Mouse (Mus musculus) hindbrain, postnatal 0 days (tissue): Measurements from ENCODE around the gene Ptprg. TPM values are rescaled to one million over a fixed set of nuclear protein-coding genes. Genes with fewer than 3 reads are reported as not detected.
A peak's percentile ranks its signal among the peaks of the same experiment; 100 is the strongest.

Experiments
- ATAC-seq: fragments of 200-750 bp; cut with Nextera tagmentation; 2 replicates; pipeline ENCODE4 v1.8.0; 2017; ENCODE audit warnings: mild to moderate bottlenecking, moderate TSS enrichment, moderate library complexity
- DNase-seq: peaks from one replicate; pipeline ENCODE4 v3.0.0-alpha.2; 2015; ENCODE audit warnings: low spot score
- H3K27ac ChIP-seq: fragments of 300-500 bp; sonication (generic); 2 replicates; pipeline ENCODE4 v1.5.1; 2014; ENCODE audit warnings: mild to moderate bottlenecking
- H3K27me3 ChIP-seq: fragments of 300-500 bp; sonication (generic); 2 replicates; pipeline ENCODE4 v1.6.1; 2014; ENCODE audit warnings: low read length, mixed read lengths; ENCODE audit not compliant: insufficient read depth
- H3K36me3 ChIP-seq: fragments of 300-500 bp; sonication (generic); 2 replicates; pipeline ENCODE4 v1.6.1; 2014; ENCODE audit warnings: low read length, mixed read lengths; ENCODE audit not compliant: insufficient read depth
- H3K4me1 ChIP-seq: fragments of 300-500 bp; sonication (generic); 2 replicates; pipeline ENCODE4 v1.6.1; 2014; ENCODE audit warnings: antibody characterized with exemption, low read length, mixed read lengths; ENCODE audit not compliant: insufficient read depth
- H3K4me2 ChIP-seq: fragments of 300-500 bp; sonication (generic); 2 replicates; pipeline ENCODE4 v1.6.1; 2014; ENCODE audit warnings: low read depth, mild to moderate bottlenecking, low read length, moderate library complexity, mixed read lengths
- H3K4me3 ChIP-seq: fragments of 300-500 bp; sonication (generic); 2 replicates; pipeline ENCODE4 v1.5.1; 2014; ENCODE audit warnings: low read length
- H3K9ac ChIP-seq: fragments of 300-500 bp; sonication (generic); replicated peaks from 2 replicates; pipeline ENCODE4 v1.6.1; 2014; ENCODE audit warnings: mild to moderate bottlenecking, low read length, moderate library complexity, mixed read lengths
- H3K9me3 ChIP-seq: fragments of 300-500 bp; sonication (generic); 2 replicates; pipeline ENCODE4 v1.6.1; 2016; ENCODE audit warnings: low read length, mixed read lengths
- CTCF ChIP-seq: IDR thresholded peaks from 2 replicates; pipeline ENCODE4 v1.5.1; 2016; ENCODE audit warnings: antibody characterized with exemption, control low read depth, low read depth
- WGBS: fragments of 180-500 bp; shearing (Covaris S2); extraction: QIAGEN DNeasy Blood & Tissue Kit; methylation state at CpG from one replicate; pipeline ENCODE4 v1.1.7; 2014; 5-methylcytosine and 5-hydroxymethylcytosine counted together
- polyA plus RNA-seq: library from polyadenylated mRNA; unstranded; fragments of >200 nt; fragmentation: Nextera tagmentation; extraction: Ambion mirVana; gene quantifications from 2 replicates; pipeline ENCODE4 v1.2.1, GENCODE M21; 2015
- total RNA-seq: library from RNA; depleted of rRNA; stranded (reverse); fragments of >200 nt; gene quantifications from 2 replicates; pipeline ENCODE4 v1.2.3, GENCODE M21; 2014

Gene Ptprg
- total and polyA plus RNA-seq, 2 experiments from 2014 or later = 33.0 to 101 TPM

DNA sequence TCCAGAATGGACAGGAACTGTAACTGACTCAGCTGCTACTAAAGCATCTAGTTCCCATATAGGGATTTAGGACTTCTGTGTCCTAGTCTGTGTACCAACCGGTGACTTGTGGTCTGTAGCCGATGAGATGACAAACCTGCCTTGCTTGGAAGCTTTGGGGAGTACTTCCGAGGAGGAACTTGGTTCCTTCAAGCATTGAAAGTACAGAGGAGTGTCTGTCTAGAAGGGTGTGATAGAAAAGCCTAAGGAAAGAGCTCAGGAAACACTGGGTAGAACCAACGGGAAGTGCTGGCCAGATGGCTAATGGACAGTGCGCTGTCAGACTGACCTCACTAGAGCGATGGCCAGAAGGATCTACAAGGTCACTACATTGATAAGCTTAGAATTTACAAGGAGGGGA lies 439.2 kb downstream of the Ptprg start:
- Histone ChIP-seq H3K4me1 (no peaks in the 10 kb centered on the region; the same call in 1 of the 2 replicates), H3K9ac (no peak overlapping the region), H3K4me3 (no peak overlapping the region), H3K27me3 (no peaks in the 10 kb centered on the region), H3K9me3 (no peaks in the 10 kb centered on the region), H3K36me3 (no peaks in the 10 kb centered on the region), H3K27ac (no peak overlapping the region), H3K4me2 (no peak overlapping the region)
- WGBS = 93% methylated on average over 6 of the region's 6 CpGs
- no peak for TF ChIP-seq CTCF
- DNase-seq (no peak), ATAC-seq (no peak)

- ATAC-seq = no peak
- Histone ChIP-seq H3K27me3 (no peaks in the 10 kb centered on the region), H3K4me3 (no peak overlapping the region), H3K36me3 (no peaks in the 10 kb centered on the region), H3K4me2 (no peak overlapping the region), H3K9me3 (no peaks in the 10 kb centered on the region), H3K4me1 (no peaks in the 10 kb centered on the region; the same call in 1 of the 2 replicates), H3K27ac (no peak overlapping the region), H3K9ac (no peak overlapping the region)
- 68% methylated on average over 6 of the region's 6 CpGs for WGBS
- DNase-seq = no peak
- TF ChIP-seq CTCF = no peak
These were observed 444.2 kb downstream of the Ptprg start for GRCm38 (mm10) chr14:11997555-11997954.

DNA sequence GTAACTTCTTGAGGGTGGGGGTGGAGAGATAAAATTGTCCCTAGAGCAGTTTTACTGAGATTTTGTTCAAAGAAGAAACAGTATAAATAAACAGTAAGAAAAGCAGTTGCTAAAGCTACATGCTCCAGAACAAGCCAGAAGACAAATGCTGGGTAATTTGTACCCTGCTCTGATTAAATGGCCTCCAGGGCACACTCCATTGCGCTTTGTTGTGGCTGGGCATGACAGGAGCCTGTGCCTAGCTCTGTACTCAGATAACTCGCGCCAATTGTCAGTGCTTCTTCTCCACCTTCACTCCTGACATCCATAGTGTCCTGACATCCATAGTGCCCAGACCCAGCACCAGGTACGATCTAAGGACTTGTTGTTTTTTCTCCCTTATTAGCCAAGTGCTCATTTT lies 445.1 kb downstream of the Ptprg start:
- Histone ChIP-seq H3K4me3 (no peak overlapping the region), H3K27me3 (no peaks in the 10 kb centered on the region), H3K4me1 (no peaks in the 10 kb centered on the region; the same call in 1 of the 2 replicates), H3K9ac (no peak overlapping the region), H3K4me2 (no peak overlapping the region), H3K36me3 (no peaks in the 10 kb centered on the region), H3K27ac (no peak overlapping the region), H3K9me3 (no peaks in the 10 kb centered on the region)
- no peak for TF ChIP-seq CTCF
- 80% methylated on average over 4 of the region's 4 CpGs for WGBS
- no peak for DNase-seq
- ATAC-seq = 0 out of 2 replicates have a peak, but pooled peaks have one; percentile 51

GRCm38 (mm10) chr14:12004061-12004460 lies 450.7 kb downstream of the Ptprg start:
- no peak for TF ChIP-seq CTCF
- Histone ChIP-seq H3K27ac (no peak overlapping the region), H3K9me3 (no peaks in the 10 kb centered on the region), H3K9ac (no peak overlapping the region), H3K36me3 (no peaks in the 10 kb centered on the region), H3K4me1 (no peaks in the 10 kb centered on the region), H3K27me3 (no peaks in the 10 kb centered on the region), H3K4me3 (no peak overlapping the region), H3K4me2 (no peak overlapping the region)
- DNase-seq (no peak), ATAC-seq (no peak)
- WGBS = 89% methylated on average over 4 of the region's 4 CpGs

- H3K4me1 ChIP-seq = no peaks in the 10 kb centered on the region
- H3K9ac ChIP-seq = no peak overlapping the region
- H3K27ac ChIP-seq = no peak overlapping the region
- H3K27me3 ChIP-seq = no peaks in the 10 kb centered on the region
- no peak for ATAC-seq
- no peak overlapping the region for H3K4me3 ChIP-seq
- no peak for DNase-seq
- no peak overlapping the region for H3K4me2 ChIP-seq
- 82% methylated on average over 5 of the region's 5 CpGs for WGBS
- no peaks in the 10 kb centered on the region for H3K9me3 ChIP-seq
- H3K36me3 ChIP-seq = no peaks in the 10 kb centered on the region
- no peak for TF ChIP-seq CTCF
These were observed 458.4 kb downstream of the Ptprg start for GRCm38 (mm10) chr14:12011766-12012165.

- no peaks in the 10 kb centered on the region for H3K36me3 ChIP-seq
- WGBS = 86% methylated on average over 16 of the region's 16 CpGs
- H3K27me3 ChIP-seq = no peaks in the 10 kb centered on the region
- ATAC-seq = no peak
- H3K4me1 ChIP-seq = no peaks in the 10 kb centered on the region
- no peak for DNase-seq
- H3K9me3 ChIP-seq = no peaks in the 10 kb centered on the region
- no peak overlapping the region for H3K4me2 ChIP-seq
- no peak overlapping the region for H3K9ac ChIP-seq
- TF ChIP-seq CTCF = no peak
- H3K4me3 ChIP-seq = no peak overlapping the region
- H3K27ac ChIP-seq = no peak overlapping the region
These were observed 472.7 kb downstream of the Ptprg start for GRCm38 (mm10) chr14:12025812-12026728.

GRCm38 (mm10) chr14:12027247-12027646 lies 473.9 kb downstream of the Ptprg start:
- DNase-seq (no peak), ATAC-seq (no peak)
- Histone ChIP-seq H3K4me3 (no peak overlapping the region), H3K36me3 (no peaks in the 10 kb centered on the region), H3K27me3 (no peaks in the 10 kb centered on the region), H3K4me2 (no peak overlapping the region), H3K4me1 (no peaks in the 10 kb centered on the region), H3K9ac (no peak overlapping the region), H3K27ac (no peak overlapping the region), H3K9me3 (no peaks in the 10 kb centered on the region)
- WGBS = 82% methylated on average over 8 of the region's 8 CpGs
- TF ChIP-seq CTCF = no peak
